Mouse (Mus musculus): Measurements from ENCODE around the gene Ginm1.
A peak's percentile ranks its signal among the peaks of the same experiment; 100 is the strongest.

Gene Ginm1

GRCm38 (mm10) chr10:7792751-7793385 lies at the start of gene Ginm1, which contains the start of gene Ppil4:
Gene Ginm1, minus strand, starts transcription at chr10:7792824.
Gene Ppil4, plus strand, starts transcription at chr10:7792891.
- peak; percentile 86 to 88 for DNase-seq

- no peak for DNase-seq
These were observed 49.0 kb upstream of the Ginm1 start for GRCm38 (mm10) chr10:7841571-7842080.

- DNase-seq: peak in 1 of 2 experiments; percentile 48
These were observed 48.2 kb upstream of the Ginm1 start for GRCm38 (mm10) chr10:7840785-7841184.

- DNase-seq: no peak
These were observed 47.7 kb upstream of the Ginm1 start for GRCm38 (mm10) chr10:7840353-7840733.

GRCm38 (mm10) chr10:7839551-7840352 lies 47.1 kb upstream of the Ginm1 start:
- peak; percentile 40 to 54 for DNase-seq

- no peak for DNase-seq
These were observed 46.3 kb upstream of the Ginm1 start for GRCm38 (mm10) chr10:7838874-7839421.

- no peak for DNase-seq
These were observed 45.4 kb upstream of the Ginm1 start for GRCm38 (mm10) chr10:7838036-7838435.

- DNase-seq: no peak
These were observed 44.8 kb upstream of the Ginm1 start for GRCm38 (mm10) chr10:7837446-7837845.

- DNase-seq: no peak
These were observed 44.3 kb upstream of the Ginm1 start for GRCm38 (mm10) chr10:7836902-7837301.

- peak; percentile 46 to 57 for DNase-seq
These were observed 42.1 kb upstream of the Ginm1 start for GRCm38 (mm10) chr10:7834671-7835225.

GRCm38 (mm10) chr10:7833377-7834165 lies 40.9 kb upstream of the Ginm1 start:
- DNase-seq: peak in 1 of 2 experiments; percentile 35

GRCm38 (mm10) chr10:7832171-7832676 lies 39.6 kb upstream of the Ginm1 start, which contains the start of gene Zc3h12d:
Gene Zc3h12d, plus strand, starts transcription at chr10:7832470.
- DNase-seq: peak; percentile 75 to 81

GRCm38 (mm10) chr10:7826106-7826505 lies 33.5 kb upstream of the Ginm1 start:
- DNase-seq: no peak

GRCm38 (mm10) chr10:7825281-7825665 lies 32.6 kb upstream of the Ginm1 start:
- DNase-seq: no peak

GRCm38 (mm10) chr10:7824663-7825280 lies 32.1 kb upstream of the Ginm1 start:
- DNase-seq: no peak

GRCm38 (mm10) chr10:7821981-7822380 lies 29.4 kb upstream of the Ginm1 start:
- no peak for DNase-seq

- DNase-seq: no peak
These were observed 27.5 kb upstream of the Ginm1 start for GRCm38 (mm10) chr10:7820171-7820570.

GRCm38 (mm10) chr10:7819603-7820002 lies 27.0 kb upstream of the Ginm1 start:
- no peak for DNase-seq

- no peak for DNase-seq
These were observed 26.5 kb upstream of the Ginm1 start for GRCm38 (mm10) chr10:7819156-7819555.

- no peak for DNase-seq
These were observed 26.1 kb upstream of the Ginm1 start for GRCm38 (mm10) chr10:7818676-7819075.

GRCm38 (mm10) chr10:7816476-7816875 lies 23.9 kb upstream of the Ginm1 start:
- DNase-seq: no peak

GRCm38 (mm10) chr10:7809937-7810336 lies 17.3 kb upstream of the Ginm1 start:
- no peak for DNase-seq
